Mouse (Mus musculus) heart, embryonic 14.5 days (tissue): ENCODE results near the gene Rho. TPM values are rescaled to one million over a fixed set of nuclear protein-coding genes. Genes with fewer than 3 reads are reported as not detected.
A peak's percentile ranks its signal among the peaks of the same experiment; 100 is the strongest.

ENCODE experiments used
- ATAC-seq: fragments of 200-750 bp; cut with Nextera tagmentation; 2 replicates; pipeline ENCODE4 v1.8.0; 2017; ENCODE audit warnings: low read depth, moderate TSS enrichment; ENCODE audit not compliant: insufficient number of reproducible peaks, insufficient read depth, low FRiP score
- H3K27ac ChIP-seq, 2 experiments: fragments of 200-500 bp in 1 of 2; fragments of 300-500 bp in 1 of 2; sonication (generic) in 1 of 2; replicated peaks in 1 of 2; 2 replicates each; pipeline ENCODE4 v1.5.1; 2012 to 2014; ENCODE audit warnings: low read depth in 2 of 2, low read length in 2 of 2, control low read depth in 1 of 2, mild to moderate bottlenecking in 1 of 2, mixed read lengths in 1 of 2; ENCODE audit not compliant: control insufficient read depth in 1 of 2, insufficient read depth in 1 of 2
- H3K27me3 ChIP-seq: fragments of 300-500 bp; sonication (generic); 2 replicates; pipeline ENCODE4 v1.6.1; 2014; ENCODE audit warnings: mild to moderate bottlenecking, low read length, control low read depth; ENCODE audit not compliant: control insufficient read depth, insufficient read depth
- H3K36me3 ChIP-seq: fragments of 300-500 bp; sonication (generic); 2 replicates; pipeline ENCODE4 v1.6.1; 2014; ENCODE audit warnings: mild to moderate bottlenecking, control low read depth, low read length, mixed read lengths; ENCODE audit not compliant: control insufficient read depth, insufficient read depth
- H3K4me1 ChIP-seq, 2 experiments: fragments of 200-500 bp in 1 of 2; fragments of 300-500 bp in 1 of 2; sonication (generic) in 1 of 2; 2 replicates each; pipeline ENCODE4 v1.6.1; 2012 to 2014; ENCODE audit warnings: low read length in 2 of 2, control low read depth in 1 of 2, mixed read lengths in 1 of 2; ENCODE audit not compliant: control insufficient read depth in 2 of 2, insufficient read depth in 2 of 2
- H3K4me2 ChIP-seq: fragments of 300-500 bp; sonication (generic); 2 replicates; pipeline ENCODE4 v1.6.1; 2014; ENCODE audit warnings: mild to moderate bottlenecking, low read length
- H3K4me3 ChIP-seq, 2 experiments: fragments of 200-500 bp in 1 of 2; fragments of 300-500 bp in 1 of 2; sonication (generic) in 1 of 2; 2 replicates each; pipeline ENCODE4 v1.5.1; 2012 to 2014; ENCODE audit warnings: low read length in 2 of 2, mild to moderate bottlenecking in 2 of 2, control low read depth in 1 of 2, low read depth in 1 of 2, moderate library complexity in 1 of 2; ENCODE audit not compliant: control insufficient read depth in 1 of 2, insufficient read depth in 1 of 2
- H3K9ac ChIP-seq: fragments of 300-500 bp; sonication (generic); 2 replicates; pipeline ENCODE4 v1.6.1; 2014; ENCODE audit warnings: mild to moderate bottlenecking, low read length
- H3K9me3 ChIP-seq: fragments of 300-500 bp; sonication (generic); 2 replicates; pipeline ENCODE4 v1.6.1; 2016; ENCODE audit warnings: low read length, control low read depth; ENCODE audit not compliant: control insufficient read depth
- WGBS: fragments of 180-500 bp; shearing (Covaris S2); extraction: QIAGEN DNeasy Blood & Tissue Kit; methylation state at CpG from one replicate; pipeline ENCODE4 v1.1.7; 2014; 5-methylcytosine and 5-hydroxymethylcytosine counted together
- polyA plus RNA-seq: library from polyadenylated mRNA; unstranded; fragments of >200 nt; fragmentation: Nextera tagmentation; extraction: Ambion mirVana; gene quantifications from 2 replicates; pipeline ENCODE4 v1.2.1, GENCODE M21; 2014

Rho gene
- polyA plus RNA-seq, 1 experiment from 2014 or later, result not detected

DNA sequence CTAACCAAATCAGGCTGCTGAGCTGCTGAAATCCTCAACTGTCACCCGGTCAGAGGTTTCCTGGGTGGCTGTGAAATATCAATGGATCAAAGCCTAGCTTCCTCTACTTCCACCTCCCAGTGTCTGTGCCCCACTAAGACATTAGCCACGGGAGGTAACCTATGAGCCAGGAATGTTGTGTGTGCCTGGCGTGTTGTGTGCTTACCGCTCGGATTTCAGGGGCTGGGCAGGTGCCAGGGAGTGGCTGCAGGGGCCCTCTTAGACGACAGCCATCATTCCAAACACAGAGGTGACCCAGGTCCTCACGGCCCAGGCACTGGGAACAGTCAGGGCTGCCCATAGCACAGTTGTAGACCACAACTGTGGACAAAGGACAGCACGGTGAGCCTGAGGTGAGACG, 37.6 kb downstream of the Rho start:
- ATAC-seq, result no peak
- H3K4me1 ChIP-seq, result peaks cover 24 to 27% of the 10 kb centered on the region in 2 experiments
- no peaks in the 10 kb centered on the region for H3K27me3 ChIP-seq
- H3K36me3 ChIP-seq, result peaks cover 58% of the 10 kb centered on the region
- H3K9me3 ChIP-seq, result no peaks in the 10 kb centered on the region
- no peak overlapping the region for H3K9ac ChIP-seq
- H3K27ac ChIP-seq, result no peak overlapping the region
- no peak overlapping the region for H3K4me2 ChIP-seq
- H3K4me3 ChIP-seq, result no peak overlapping the region
- WGBS, result 68% methylated on average over 9 of the region's 9 CpGs

GRCm38 (mm10) chr6:115969952-115970351, 38.4 kb downstream of the Rho start:
- H3K4me3 ChIP-seq, result no peak overlapping the region
- H3K4me1 ChIP-seq, result peaks cover 24 to 33% of the 10 kb centered on the region in 2 experiments
- WGBS, result 80% methylated on average over 4 of the region's 6 CpGs
- no peak overlapping the region for H3K27ac ChIP-seq
- no peak for ATAC-seq
- H3K36me3 ChIP-seq, result peaks cover 63% of the 10 kb centered on the region
- H3K27me3 ChIP-seq, result no peaks in the 10 kb centered on the region
- H3K9ac ChIP-seq, result no peak overlapping the region
- no peaks in the 10 kb centered on the region for H3K9me3 ChIP-seq
- H3K4me2 ChIP-seq, result no peak overlapping the region

GRCm38 (mm10) chr6:115971273-115972060, 39.9 kb downstream of the Rho start:
- 0 out of 2 replicates have a peak, but pooled peaks have one; percentile 17 for ATAC-seq
- Histone ChIP-seq H3K4me2 (no peak overlapping the region), H3K9ac (no peak overlapping the region), H3K9me3 (no peaks in the 10 kb centered on the region), H3K4me3 (no peak overlapping the region), H3K36me3 (peaks cover 64% of the 10 kb centered on the region), H3K4me1 (peaks cover 24 to 33% of the 10 kb centered on the region in 2 experiments), H3K27me3 (no peaks in the 10 kb centered on the region), H3K27ac (peak overlapping the region; percentile 23 to 45; a peak in 3 of 4 replicates)
- WGBS, result 30% methylated on average over 13 of the region's 13 CpGs

DNA sequence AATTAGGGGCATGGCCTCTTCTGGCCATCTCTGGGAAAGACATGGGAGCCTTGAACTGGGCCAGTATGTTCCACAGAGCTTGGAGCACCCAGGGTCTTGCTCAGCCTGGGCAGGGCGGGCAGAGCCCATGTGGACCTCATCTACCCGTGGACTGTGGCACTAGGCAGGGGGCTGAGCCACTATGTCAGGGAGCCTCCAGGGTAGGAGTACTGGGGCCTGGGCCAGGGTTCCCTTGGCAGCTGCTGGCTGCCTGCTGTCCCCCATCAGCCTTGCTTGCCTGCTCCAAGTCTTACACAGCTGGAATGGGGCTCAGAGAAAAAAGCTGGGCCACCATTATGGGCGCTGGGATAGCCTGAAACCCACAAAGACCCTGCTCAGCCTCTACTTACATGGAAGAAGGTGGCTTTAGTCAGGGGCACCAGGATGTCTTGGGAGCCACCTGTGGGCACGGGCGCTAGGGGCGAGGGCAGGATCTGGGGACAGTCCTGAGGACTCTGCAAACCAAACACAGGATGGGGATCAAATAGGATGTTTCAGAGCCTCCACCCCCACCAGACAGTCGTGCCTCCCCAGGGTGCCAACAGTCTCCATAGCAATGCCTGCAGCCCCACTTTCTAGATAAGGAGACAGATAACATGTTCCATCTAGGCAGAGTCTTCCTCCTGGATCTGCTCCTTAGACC, 40.7 kb downstream of the Rho start:
- H3K27ac ChIP-seq, result no peak overlapping the region
- H3K9me3 ChIP-seq, result no peaks in the 10 kb centered on the region
- H3K27me3 ChIP-seq, result no peaks in the 10 kb centered on the region
- WGBS, result 68% methylated on average over 7 of the region's 7 CpGs
- H3K9ac ChIP-seq, result no peak overlapping the region
- ATAC-seq, result 0 out of 2 replicates have a peak, but pooled peaks have one; percentile 13
- H3K4me1 ChIP-seq, result peaks cover 24 to 33% of the 10 kb centered on the region in 2 experiments
- H3K4me3 ChIP-seq, result no peak overlapping the region
- peaks cover 61% of the 10 kb centered on the region for H3K36me3 ChIP-seq
- no peak overlapping the region for H3K4me2 ChIP-seq

- no peak overlapping the region for H3K9ac ChIP-seq
- H3K4me1 ChIP-seq, result peaks cover 24 to 33% of the 10 kb centered on the region in 2 experiments
- WGBS, result 82% methylated on average over 15 of the region's 15 CpGs
- H3K4me2 ChIP-seq, result no peak overlapping the region
- no peak for ATAC-seq
- no peaks in the 10 kb centered on the region for H3K9me3 ChIP-seq
- no peak overlapping the region for H3K27ac ChIP-seq
- peaks cover 62% of the 10 kb centered on the region for H3K36me3 ChIP-seq
- no peaks in the 10 kb centered on the region for H3K27me3 ChIP-seq
- H3K4me3 ChIP-seq, result no peak overlapping the region
Measured at GRCm38 (mm10) chr6:115973139-115973875, 41.8 kb downstream of the Rho start.

DNA sequence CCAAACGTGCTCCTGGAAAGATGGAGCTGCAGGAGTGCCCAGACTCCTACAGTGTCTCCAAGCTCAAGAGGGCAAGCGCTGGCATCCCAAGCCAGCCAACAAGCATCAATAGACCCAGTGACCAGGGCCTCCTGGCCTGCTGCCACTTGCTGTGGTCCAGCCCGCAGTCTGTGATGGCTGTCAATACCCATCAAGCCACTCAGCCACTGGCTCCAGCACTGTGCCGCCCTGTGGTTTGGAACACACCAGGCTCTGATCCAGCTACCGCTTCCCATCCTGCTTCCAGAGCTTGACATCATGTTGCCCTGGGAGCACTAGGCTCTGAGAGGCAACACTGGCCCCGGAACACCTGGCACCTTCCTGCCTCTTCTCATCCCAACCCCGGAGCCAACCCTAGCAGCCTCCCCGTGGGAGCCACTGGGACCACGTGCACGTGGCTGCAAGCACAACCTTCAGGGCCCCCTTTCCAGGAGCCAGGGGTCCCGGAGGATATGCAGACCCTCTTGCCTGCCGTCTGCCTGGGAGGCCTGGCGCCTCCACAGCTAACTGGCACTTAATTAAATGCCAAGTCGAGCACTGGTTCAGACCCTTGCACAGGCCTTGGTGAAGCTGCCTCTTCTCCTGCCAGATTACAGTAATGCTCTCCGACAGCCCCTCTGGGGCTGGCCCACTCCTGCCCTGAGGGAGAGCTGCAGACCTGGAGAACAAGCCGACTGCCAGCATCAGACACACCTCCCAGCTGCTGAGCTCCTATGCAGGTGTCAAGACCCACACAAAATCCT, 42.5 kb downstream of the Rho start:
- ATAC-seq, result no peak
- Histone ChIP-seq H3K9me3 (no peaks in the 10 kb centered on the region), H3K27ac (no peak overlapping the region), H3K4me1 (peaks cover 21 to 33% of the 10 kb centered on the region in 2 experiments), H3K9ac (no peak overlapping the region), H3K4me3 (no peak overlapping the region), H3K4me2 (no peak overlapping the region), H3K27me3 (no peaks in the 10 kb centered on the region), H3K36me3 (peaks cover 62% of the 10 kb centered on the region)
- 73% methylated on average over 16 of the region's 16 CpGs for WGBS

DNA sequence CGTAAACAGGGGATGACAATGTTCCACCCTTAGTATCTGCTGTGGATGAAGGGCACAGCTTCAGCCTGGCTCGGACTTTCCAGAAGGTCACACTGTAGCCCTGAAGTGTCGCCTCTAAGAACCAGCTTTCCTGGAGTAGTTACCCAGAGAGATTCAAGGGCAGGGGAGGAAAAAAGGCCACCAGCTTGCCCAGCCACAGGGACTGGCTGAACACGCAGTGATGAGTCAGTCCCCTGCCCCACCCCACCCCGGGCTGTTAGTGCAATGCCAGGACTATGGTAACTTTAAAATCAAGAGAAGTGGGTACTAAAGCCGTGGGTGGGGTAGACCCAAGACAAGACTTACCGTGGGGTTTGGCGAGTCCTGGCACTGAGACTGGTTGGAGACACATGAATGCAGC, 44.1 kb downstream of the Rho start:
- peaks cover 16 to 28% of the 10 kb centered on the region in 2 experiments for H3K4me1 ChIP-seq
- no peak overlapping the region for H3K27ac ChIP-seq
- no peaks in the 10 kb centered on the region for H3K27me3 ChIP-seq
- WGBS, result 78% methylated on average over 8 of the region's 8 CpGs
- no peak for ATAC-seq
- H3K4me2 ChIP-seq, result no peak overlapping the region
- peaks cover 59% of the 10 kb centered on the region for H3K36me3 ChIP-seq
- H3K4me3 ChIP-seq, result no peak overlapping the region
- H3K9ac ChIP-seq, result no peak overlapping the region
- no peaks in the 10 kb centered on the region for H3K9me3 ChIP-seq
